Comparison of ENCODE assay signal across 17 mouse cellular contexts in genomic region chr1:53818072-53818862, GRCm38 (mm10). TPM values are rescaled to one million over a fixed set of nuclear protein-coding genes. Genes with fewer than 3 reads are reported as not detected.
DNase-seq lines count a peak whose midpoint lies in the region; ATAC-seq and TF ChIP-seq lines count a peak whose summit lies in the region.
"Had no signal": no experiment of that assay in that cellular context is flagged by ENCODE, and none has a peak within 500 bp of the region (broad histone marks: within the 10 kb centered on the region; RNA-seq: fewer than 3 reads in every experiment).

No protein-coding gene starts in this region.

- 0 out of 2 replicates have a peak, but pooled peaks cover under 1% of the 10 kb centered on the region for H3K4me1 ChIP-seq in forebrain, postnatal 0 days (ENCODE audit: insufficient read depth)
- H3K4me1 ChIP-seq: limb, embryonic 15.5 days had no signal

- TF ChIP-seq POLR2A in brain, embryonic 14.5 days (IDR thresholded peaks at IDR 0.05; ENCODE audit: borderline replicate concordance, extremely low read depth, insufficient read depth, insufficient read length, poor library complexity, severe bottlenecking) = no peak

- no peaks in the 10 kb centered on the region for H3K36me3 ChIP-seq in forebrain, postnatal 0 days (ENCODE audit: insufficient read depth)
- H3K36me3 ChIP-seq: forebrain, embryonic 12.5 days; limb, embryonic 15.5 days; neural tube, embryonic 12.5 days had no signal

- H3K9me3 ChIP-seq in forebrain, postnatal 0 days (ENCODE audit: low read length) = no peaks in the 10 kb centered on the region
- H3K9me3 ChIP-seq: embryonic facial prominence, embryonic 13.5 days; forebrain, embryonic 12.5 days; limb, embryonic 15.5 days; neural tube, embryonic 12.5 days had no signal

- H3K9ac ChIP-seq in forebrain, postnatal 0 days = no peak overlapping the region
- H3K9ac ChIP-seq: embryonic facial prominence, embryonic 13.5 days; forebrain, embryonic 12.5 days; limb, embryonic 15.5 days; neural tube, embryonic 12.5 days had no signal

- no peaks in the 10 kb centered on the region for H3K27me3 ChIP-seq in forebrain, postnatal 0 days (ENCODE audit: insufficient read depth, low read length)
- H3K27me3 ChIP-seq: embryonic facial prominence, embryonic 13.5 days; forebrain, embryonic 12.5 days; limb, embryonic 15.5 days had no signal

- no peak overlapping the region for H3K27ac ChIP-seq in forebrain, postnatal 0 days (ENCODE audit: low read depth, low read length)
- H3K27ac ChIP-seq: embryonic facial prominence, embryonic 13.5 days; forebrain, embryonic 12.5 days; limb, embryonic 15.5 days; neural tube, embryonic 12.5 days; stomach, postnatal 0 days had no signal

- no peak for TF ChIP-seq CTCF in brain, embryonic 14.5 days (IDR thresholded peaks at IDR 0.05; ENCODE audit: borderline replicate concordance, extremely low read depth, insufficient read depth, insufficient read length)
- no peak for TF ChIP-seq CTCF in forebrain, postnatal 0 days (IDR thresholded peaks at IDR 0.05; ENCODE audit: low read depth)

- peak; percentile 24; the same call in 1 of the 2 replicates for ATAC-seq in frontal cortex, adult (ENCODE audit: low TSS enrichment)
- peak; percentile 62 to 78; a peak in 3 of 4 replicates for ATAC-seq in hematopoietic stem cell, adult 5-6 weeks (replicated peaks in 1 of 2; ENCODE audit: insufficient read depth in 1 of 2, low FRiP score in 2 of 2, low TSS enrichment in 1 of 2, low read depth in 1 of 2, poor library complexity in 2 of 2, severe bottlenecking in 2 of 2)
- no peak for ATAC-seq in forebrain, postnatal 0 days

- H3K4me2 ChIP-seq in forebrain, postnatal 0 days (ENCODE audit: low read depth) = no peak overlapping the region
- H3K4me2 ChIP-seq: embryonic facial prominence, embryonic 13.5 days; forebrain, embryonic 12.5 days; limb, embryonic 15.5 days; neural tube, embryonic 12.5 days had no signal

- DNase-seq in frontal cortex, postnatal 36 days (ENCODE audit: low spot score in 2 of 2) = no peak
- DNase-seq in 416B (ENCODE audit: low read depth) = peak; percentile 86
- DNase-seq in brain, embryonic 14.5 days (ENCODE audit: low read depth) = peak; percentile 15
- no peak for DNase-seq in forebrain, postnatal 0 days
- DNase-seq in embryo, embryonic 10.5 days (ENCODE audit: low spot score) = no peak
- no peak for DNase-seq in B cell, adult 2 months
- DNase-seq: cerebellum, adult 18-20 months; cerebellum, postnatal 36 days; right cerebral cortex, postnatal 14 days; thymus, postnatal 14 days had no signal

- 27% methylated on average over 3 of the region's 3 CpGs for WGBS in forebrain, postnatal 0 days

- no peak overlapping the region for H3K4me3 ChIP-seq in forebrain, postnatal 0 days (ENCODE audit: low read depth, low read length)
- H3K4me3 ChIP-seq: embryonic facial prominence, embryonic 13.5 days; forebrain, embryonic 12.5 days; limb, embryonic 15.5 days; neural tube, embryonic 12.5 days had no signal

RNA-seq across cellular contexts. Expression of gene Stk17b, which starts 33.2 kb away (rescaled TPM):
- polyA plus RNA-seq in brain, embryonic 14.5 days (2012; rRNA removed) = 2.2 and 2.6 TPM in 2 replicates
- total RNA-seq in hematopoietic stem cell, adult 5-6 weeks (2017) = 171 and 187 TPM in 2 replicates
- total RNA-seq in forebrain, postnatal 0 days (2014; rRNA removed) = 7.2 and 7.8 TPM in 2 replicates
- 4.1 and 4.4 TPM in 2 replicates for polyA plus RNA-seq in forebrain, postnatal 0 days (2015; fragmentation: Nextera tagmentation; extraction: Ambion mirVana)

Comparison
In these comparisons a context has a peak if more than half of its experiments do, and no peak if none do; other contexts are left out.
1. DNase-seq: peak in 416B (single experiment) and brain, embryonic 14.5 days (single experiment); none in frontal cortex, postnatal 36 days (0 of 2), forebrain, postnatal 0 days (single experiment), embryo, embryonic 10.5 days (single experiment) and B cell, adult 2 months (0 of 2).
2. RNA of gene Stk17b, which starts 33.2 kb away (total RNA-seq): 171 to 187 TPM in hematopoietic stem cell, adult 5-6 weeks; 7.2 to 7.8 TPM in forebrain, postnatal 0 days; every median in the first group is over 10 times any median in the second.